Mouse (Mus musculus): ENCODE measurements at regions not wholly inside any gene's neighbourhood (a gene's known extent, or its start where the extent isn't known, plus 50 kb on each side); places are given as distances from the start of the nearest gene placed in this dataset.

GRCm38 (mm10) chr7:71214500-71215055 is 136.7 kb downstream of the Gm10295 start:
- CTCF ChIA-PET, result no interaction called here

DNA sequence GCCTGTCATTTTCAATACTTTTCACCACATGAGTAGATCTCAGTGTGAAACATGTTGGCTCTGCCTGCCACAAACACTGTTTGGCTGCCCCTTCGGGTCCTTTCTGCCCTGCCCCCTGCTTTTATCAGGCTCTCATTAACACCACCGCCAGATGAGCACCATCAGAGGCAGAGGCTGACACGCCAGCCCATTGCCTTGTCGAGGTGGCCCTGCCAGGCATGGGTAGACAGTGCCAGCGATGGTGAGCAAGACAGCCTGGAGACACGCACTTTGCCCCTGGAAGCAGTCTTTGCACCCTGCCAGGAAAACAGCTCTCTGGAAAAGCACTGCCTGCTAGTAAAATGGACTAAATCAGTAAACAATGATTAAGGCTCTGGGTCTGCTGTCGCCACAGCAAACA is 158.2 kb downstream of the Gm10295 start:
- CTCF ChIA-PET, result no interaction called here

DNA sequence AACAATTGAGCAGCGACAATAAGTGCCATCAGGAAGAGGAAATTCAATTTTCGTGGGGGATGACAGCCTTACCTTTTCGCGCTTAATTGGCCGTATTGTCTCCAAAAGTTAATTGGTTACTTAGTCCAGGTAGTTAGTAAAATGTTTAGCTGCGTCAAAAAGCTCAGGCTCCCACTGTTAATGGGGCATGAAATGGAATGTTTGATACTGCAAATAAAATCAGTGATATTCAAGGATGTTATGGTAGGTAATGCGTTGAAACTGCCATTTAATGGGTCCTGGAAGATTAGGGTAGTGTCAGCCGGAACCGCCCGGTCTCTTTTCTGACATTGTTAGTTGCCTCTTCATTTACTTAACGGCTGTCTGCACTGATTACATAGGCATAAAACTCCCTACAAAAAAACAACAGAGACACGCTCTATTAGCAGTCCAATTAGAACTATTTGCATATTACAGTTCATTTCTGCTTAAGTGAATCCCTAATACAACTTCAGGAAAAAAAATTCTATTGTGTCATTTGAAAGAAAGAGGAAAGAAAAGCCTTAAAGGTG is 161.0 kb downstream of the Gm10295 start:
- CTCF ChIA-PET, result no interaction called here

GRCm38 (mm10) chr7:71189757-71190156 is 161.5 kb downstream of the Gm10295 start:
- CTCF ChIA-PET, result no interaction called here

- CTCF ChIA-PET, result no interaction called here
Measured at GRCm38 (mm10) chr7:71188119-71188518, 163.2 kb downstream of the Gm10295 start.

- CTCF ChIA-PET, result no interaction called here
Measured at GRCm38 (mm10) chr7:71174871-71175270, 176.4 kb downstream of the Gm10295 start.

GRCm38 (mm10) chr7:71139068-71139467 is 212.2 kb downstream of the Gm10295 start:
- CTCF ChIA-PET, result no interaction called here

DNA sequence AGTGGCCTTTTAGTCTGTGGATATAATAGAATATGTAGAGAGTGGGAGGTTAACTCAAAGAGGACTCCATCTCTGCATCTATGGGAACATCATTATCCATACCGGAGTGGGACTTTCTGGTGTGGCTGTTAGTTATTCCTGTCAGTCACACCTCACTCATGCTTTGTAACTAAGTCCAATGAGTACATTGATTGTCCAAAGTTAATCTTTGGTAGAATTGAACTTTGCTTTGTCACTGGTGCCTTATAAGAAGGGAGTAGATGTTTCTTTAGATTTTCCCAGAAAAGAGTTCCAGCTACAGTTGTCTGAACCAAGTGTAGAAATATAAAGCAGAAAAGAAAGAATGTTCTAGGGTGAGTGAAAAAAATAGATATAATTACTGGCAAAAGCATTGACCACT is 221.3 kb downstream of the Gm10295 start:
- CTCF ChIA-PET, result no interaction called here

DNA sequence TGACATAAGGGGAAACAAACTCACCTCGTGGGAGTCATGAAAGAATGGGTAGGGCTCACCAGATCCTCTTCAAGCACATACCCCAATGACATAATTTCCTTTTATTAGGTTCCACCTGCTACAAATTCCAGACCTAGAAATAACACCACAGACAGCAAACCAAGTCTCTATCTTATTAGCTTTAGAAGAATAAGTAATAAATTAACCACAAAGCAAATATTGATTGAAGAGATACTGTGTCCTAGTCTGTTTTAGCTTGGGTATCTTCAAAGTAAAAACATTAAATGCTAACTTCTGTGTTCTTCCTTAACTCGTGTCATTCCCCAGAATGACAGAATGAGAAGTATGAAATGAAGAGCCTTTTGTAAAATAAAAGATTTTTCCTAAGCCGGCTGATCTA is 222.4 kb downstream of the Gm10295 start:
- CTCF ChIA-PET, result no interaction called here

DNA sequence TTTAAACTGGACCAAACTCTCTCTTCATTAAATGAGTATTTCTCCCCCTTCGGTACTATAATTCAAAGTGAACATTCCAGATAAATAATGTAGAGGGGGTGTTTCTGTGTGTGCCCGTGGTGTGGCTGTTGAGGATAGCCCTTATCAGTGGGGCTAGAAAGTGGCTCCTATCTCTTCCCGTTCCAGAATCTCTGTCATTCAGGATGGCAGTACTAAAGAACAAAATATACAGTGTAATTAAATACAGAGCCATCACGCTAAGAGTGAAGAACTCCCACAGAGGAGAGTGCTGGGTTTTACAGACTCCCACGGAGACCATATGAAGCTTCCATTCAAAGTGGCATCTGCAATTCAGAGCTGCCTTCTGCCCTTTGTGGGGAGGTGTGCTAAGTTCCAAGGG is 229.8 kb downstream of the Gm10295 start:
- CTCF ChIA-PET, result no interaction called here

DNA sequence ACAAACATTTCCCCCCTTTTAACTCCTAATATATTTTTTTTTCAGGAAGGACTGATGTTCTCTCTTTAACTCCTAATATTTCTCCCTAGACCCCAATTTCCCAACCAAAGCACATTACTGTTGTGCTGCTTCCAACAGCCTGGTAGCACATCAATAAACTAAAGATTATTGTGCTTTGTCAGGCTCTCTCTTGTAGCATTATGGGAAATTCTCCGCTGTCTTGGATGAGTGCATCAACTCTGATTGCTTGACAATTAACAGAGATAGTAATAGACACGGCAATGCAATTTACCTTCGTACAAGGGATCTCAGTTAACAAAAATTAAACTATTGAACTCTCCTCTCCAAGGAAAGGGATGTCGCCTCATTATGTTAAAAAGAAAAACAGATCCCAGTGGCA is 230.3 kb downstream of the Gm10295 start:
- CTCF ChIA-PET, result no interaction called here

DNA sequence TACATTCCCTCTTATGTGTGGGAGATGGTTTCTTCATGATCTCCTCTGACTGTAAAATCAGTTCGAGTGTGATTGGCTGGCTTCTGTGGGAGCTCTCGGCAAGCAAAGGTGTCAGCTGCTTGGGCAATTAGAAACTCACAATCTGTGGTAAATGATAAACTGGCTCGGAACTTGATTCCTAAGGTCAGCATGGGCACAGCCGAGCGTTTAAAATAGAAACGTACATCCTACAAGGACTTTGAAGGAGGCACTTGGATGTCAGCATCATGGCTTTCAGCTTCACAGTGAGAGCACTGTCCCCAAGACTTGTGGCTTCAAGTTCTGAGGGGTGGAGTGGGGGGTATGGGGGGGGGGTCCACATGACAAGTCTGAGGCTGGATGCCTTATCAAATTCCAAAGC is 231.3 kb downstream of the Gm10295 start:
- CTCF ChIA-PET, result no interaction called here

GRCm38 (mm10) chr7:71107101-71107500 is 244.2 kb downstream of the Gm10295 start:
- CTCF ChIA-PET, result no interaction called here

- CTCF ChIA-PET, result no interaction called here
Measured at GRCm38 (mm10) chr7:71100266-71100665, 251.0 kb downstream of the Gm10295 start.

DNA sequence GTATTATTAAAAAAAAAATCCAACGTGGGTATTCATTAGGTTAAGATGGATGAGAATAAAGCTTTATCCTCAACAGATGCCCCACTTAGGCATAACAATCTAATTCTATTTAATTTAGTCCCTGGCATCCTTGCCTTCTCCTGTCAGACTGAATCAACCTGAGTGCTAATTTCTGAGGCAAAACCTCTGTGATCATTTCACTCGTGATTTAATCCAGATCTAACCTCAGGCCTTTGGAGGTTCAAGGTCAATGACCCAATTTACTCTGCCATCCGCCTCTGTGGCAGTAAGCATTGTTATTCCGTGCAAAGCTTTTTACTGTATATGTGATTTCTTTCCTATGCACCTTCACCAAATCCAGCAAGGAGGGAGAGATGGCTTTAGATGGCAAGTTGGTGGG is 253.0 kb downstream of the Gm10295 start:
- CTCF ChIA-PET, result no interaction called here

DNA sequence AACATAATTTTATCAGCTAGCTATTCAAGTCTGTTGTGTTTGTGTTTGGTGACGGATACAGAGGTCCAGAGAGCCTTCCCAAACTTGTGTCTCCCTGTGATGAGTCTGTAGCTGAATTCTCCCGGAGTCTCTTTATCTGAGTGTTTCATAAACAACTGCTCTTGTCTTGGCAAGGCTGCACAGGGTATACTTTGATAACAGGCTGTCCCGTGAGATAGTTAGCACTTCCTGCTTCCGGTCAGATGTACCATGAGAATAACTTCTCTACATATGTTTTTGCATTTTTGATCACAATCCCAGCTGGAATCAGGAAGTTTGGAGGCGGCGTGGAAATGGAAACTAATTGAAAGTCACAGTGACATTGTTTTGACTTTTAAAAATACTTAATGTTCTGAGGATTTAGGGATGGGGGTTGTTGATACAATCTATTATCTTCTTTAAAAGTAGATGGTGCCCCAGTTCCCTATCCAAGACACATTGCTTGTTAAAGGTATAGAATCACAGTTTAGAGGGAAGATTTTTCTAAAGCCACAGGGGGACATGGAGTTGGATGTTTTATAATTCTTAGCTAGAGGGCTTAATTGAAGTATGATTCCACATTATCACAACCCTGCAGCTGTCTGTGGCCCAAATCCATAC is 257.9 kb downstream of the Gm10295 start:
- CTCF ChIA-PET, result no interaction called here

DNA sequence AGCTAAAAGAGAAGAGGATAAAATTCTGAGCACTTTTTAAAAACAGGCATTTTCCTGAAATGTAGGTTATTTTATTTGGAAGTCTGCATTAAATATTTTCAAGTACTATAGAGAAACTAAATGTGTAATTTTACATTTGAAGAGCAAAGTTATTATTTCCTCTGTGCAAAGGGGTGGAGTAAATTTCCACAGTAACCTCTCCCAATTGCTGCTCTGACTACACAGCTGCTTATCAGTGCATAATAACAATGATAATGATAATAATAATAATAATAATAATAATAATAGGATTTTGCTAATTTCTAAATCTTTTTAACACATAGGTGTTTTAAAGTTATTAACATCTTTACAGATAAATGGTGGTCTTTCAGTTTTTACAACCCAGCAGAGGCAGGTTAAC is 258.5 kb downstream of the Gm10295 start:
- CTCF ChIA-PET, result no interaction called here

- CTCF ChIA-PET, result no interaction called here
Measured at GRCm38 (mm10) chr7:71092301-71092700, 259.0 kb downstream of the Gm10295 start.

GRCm38 (mm10) chr7:71064446-71065391 is 286.6 kb downstream of the Gm10295 start:
- CTCF ChIA-PET, result no interaction called here

DNA sequence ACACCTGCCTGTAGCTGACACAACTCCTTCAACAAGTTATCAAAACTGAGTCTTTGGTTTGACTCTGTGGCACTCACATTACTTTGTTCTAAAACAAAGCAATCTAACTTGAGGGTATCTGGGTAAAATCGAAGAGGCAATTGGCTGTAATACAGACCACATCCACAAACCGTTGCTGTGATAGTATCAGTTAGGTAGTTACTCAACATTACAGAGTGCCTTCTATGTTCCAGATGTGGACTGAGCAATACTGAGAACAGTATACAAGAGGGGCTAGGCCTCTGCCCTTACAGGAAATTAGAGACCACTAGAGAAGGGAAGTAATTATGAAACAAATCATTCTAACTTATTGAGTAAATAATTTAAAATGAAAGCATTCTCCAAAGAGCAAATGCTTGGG is 300.5 kb downstream of the Gm10295 start:
- CTCF ChIA-PET, result no interaction called here

- CTCF ChIA-PET, result no interaction called here
Measured at GRCm38 (mm10) chr7:71047201-71047600, 304.1 kb downstream of the Gm10295 start.

- CTCF ChIA-PET, result no interaction called here
Measured at GRCm38 (mm10) chr7:71046596-71046995, 304.7 kb downstream of the Gm10295 start.

GRCm38 (mm10) chr7:71043789-71044188 is 307.5 kb downstream of the Gm10295 start:
- CTCF ChIA-PET, result no interaction called here

All from spleen, embryonic (tissue).